Mouse (Mus musculus) WW6 (cell line): ENCODE measurements around the gene Bcat1.

Experiments used
- DNase-seq: peaks from one replicate; pipeline ENCODE4 v3.0.0-alpha.2; 2013; ENCODE audit warnings: low read depth, low spot score

Gene Bcat1

GRCm38 (mm10) chr6:145009859-145010818 is 65.8 kb downstream of the Bcat1 start:
- DNase-seq: peak; percentile 31

DNA sequence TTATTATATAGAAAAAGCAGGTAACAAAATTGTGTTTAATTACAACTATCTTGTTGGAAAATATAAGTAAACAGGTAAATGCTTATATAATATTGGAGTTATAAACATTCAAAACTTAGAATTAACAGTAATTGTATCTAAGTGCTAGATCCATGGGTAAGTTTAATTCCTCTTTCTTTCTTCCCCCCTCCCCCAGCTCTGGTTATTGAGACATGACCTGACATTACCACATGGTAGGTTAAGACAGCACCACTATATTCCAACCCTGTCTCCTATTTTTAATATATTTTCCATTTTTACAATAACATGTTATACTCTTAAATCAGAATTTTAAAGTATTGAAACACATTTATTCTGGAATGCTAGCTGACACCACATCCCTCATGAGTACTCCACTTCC is 72.5 kb downstream of the Bcat1 start:
- no peak for DNase-seq

DNA sequence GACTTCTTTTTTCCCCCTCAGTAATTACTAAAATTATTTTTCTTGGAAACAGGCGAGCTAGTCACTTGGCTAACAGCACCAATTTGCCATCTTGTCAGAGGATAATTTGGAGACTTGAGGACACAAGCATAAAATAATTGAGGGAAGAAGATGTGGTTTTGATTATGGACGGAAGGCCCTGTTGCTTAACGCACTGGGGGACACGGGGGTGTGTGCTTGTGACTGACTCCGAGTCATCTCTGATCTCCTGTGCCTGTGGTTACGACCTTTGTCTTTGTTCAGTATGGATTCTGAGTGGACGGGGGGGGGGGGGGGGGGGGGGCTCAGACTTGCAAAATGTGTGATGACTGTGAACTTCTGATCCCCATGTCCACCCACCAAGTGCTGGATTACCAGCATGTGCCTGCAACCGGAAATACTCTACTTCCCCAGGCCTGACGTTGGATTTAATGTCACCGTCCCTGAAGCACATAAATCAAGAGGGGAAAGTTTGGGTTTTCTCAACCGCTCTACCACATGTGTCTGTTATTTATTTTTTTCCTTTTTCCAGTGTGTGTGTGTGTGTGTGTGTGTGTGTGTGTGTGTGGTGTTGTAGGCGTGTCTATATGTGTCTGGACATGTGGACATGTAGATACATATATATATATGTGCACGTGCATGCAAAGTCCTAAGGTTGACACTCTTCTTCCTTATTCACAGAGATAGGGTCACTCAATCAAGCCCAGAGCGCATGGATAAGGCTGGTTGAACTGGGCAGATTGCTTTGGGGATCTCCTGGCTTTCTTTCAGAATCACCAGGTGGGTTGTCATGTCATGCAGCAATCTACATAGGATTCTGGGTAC is 73.7 kb downstream of the Bcat1 start:
- no peak for DNase-seq

- no peak for DNase-seq
These were observed 74.5 kb downstream of the Bcat1 start for GRCm38 (mm10) chr6:145001493-145001892.

GRCm38 (mm10) chr6:144997229-144997628 is 78.8 kb downstream of the Bcat1 start:
- DNase-seq: no peak

- DNase-seq: no peak
These were observed 83.9 kb downstream of the Bcat1 start for GRCm38 (mm10) chr6:144992111-144992510.

DNA sequence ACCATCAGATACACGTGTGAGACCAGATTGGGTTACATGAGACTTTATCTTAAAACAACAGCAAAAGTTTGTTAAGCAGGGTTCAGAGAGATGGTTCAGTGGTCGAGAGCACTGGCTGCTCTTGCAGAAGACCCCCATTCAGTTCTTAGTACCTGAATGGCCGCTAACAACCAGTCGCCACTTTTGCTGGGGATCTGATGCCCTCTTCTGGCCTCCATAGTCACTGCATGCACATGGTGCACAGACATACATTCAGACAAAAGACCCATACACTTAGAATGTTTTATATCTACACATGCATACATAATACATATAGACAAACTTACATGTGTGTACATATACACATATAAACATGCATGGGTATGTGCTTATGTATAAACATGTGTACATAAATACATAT is 86.8 kb downstream of the Bcat1 start:
- peak; percentile 22 for DNase-seq

DNA sequence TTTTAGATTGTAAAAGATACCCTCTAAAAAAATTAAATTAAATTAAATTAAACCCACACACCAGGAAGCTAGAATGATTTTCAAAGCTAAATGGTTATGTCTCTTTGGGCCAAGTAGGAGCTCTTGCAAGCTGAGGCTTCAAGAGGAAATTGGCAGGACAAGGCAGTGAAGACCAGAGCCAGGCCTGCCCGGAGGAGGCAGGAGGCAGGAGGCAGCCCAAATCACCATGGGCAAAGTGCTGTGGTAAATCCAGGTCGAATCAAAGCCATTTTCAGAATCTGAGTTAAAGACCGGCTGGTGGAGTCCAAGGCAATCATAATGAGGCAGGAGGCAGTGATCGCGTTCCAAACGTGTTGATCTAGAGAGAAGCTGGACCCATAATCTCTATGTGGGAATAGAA is 88.3 kb downstream of the Bcat1 start:
- DNase-seq: no peak

GRCm38 (mm10) chr6:144987216-144987615 is 88.8 kb downstream of the Bcat1 start:
- no peak for DNase-seq

GRCm38 (mm10) chr6:144984221-144984620 is 91.8 kb downstream of the Bcat1 start:
- no peak for DNase-seq

DNA sequence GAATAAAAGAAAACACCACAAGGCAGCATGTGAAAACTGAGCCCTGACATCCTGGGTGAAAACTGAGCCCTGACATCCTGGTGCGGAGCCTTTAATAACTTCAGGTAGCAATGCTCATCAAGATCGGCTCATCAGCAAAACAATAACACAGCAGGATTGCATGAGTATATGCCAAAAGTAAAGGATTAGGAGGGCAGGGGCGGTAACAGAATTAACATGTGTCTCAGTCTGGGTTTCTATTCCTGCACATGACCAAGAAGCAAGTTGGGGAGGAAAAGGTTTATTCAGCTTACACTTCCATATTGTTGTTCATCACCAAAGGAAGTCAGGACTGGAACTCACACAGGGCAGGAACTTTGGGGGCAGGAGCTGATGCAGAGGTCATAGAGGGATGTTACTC is 93.9 kb downstream of the Bcat1 start:
- DNase-seq: no peak

GRCm38 (mm10) chr6:144972351-144972750 is 103.6 kb downstream of the Bcat1 start:
- DNase-seq: no peak

DNA sequence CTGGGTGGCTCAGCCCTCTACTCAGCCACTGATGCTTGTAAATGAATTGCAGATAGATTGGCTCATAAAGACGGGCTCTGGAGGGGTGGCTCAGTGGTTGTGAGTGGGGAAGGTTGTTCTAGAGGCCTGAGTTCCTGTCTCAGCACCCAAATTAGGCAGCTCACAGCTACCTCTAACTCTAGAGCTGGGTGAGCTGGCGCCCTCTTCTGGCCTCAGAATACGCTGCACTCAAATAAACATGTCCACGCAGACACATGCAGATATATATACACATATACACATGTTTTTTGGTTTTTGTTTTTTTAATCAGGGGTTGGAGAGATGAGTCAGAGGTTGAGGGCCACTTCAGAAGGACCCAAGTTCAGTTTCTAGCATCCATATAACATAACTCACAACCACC is 105.1 kb downstream of the Bcat1 start:
- DNase-seq: no peak

GRCm38 (mm10) chr6:144967536-144967935 is 108.4 kb downstream of the Bcat1 start:
- no peak for DNase-seq

GRCm38 (mm10) chr6:144964205-144964604 is 111.8 kb downstream of the Bcat1 start:
- DNase-seq: no peak

DNA sequence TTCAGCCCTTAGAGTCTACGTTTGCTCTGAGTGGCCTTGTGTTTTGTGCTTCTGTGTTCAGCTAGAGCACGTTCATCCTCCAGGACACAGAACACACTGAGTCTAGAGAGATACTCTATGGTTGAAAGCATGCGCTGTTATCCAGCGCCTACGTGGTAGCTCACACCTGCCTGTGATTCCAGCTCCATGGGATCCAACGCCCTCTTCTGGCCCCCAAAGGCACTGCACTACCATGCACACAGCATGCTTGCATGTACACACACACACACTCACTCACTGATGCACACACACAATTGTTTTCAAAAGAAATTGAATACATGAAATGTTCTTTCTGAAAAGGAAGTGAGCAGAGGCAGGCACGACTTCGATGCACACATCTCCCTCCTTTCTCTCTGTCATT is 112.8 kb downstream of the Bcat1 start:
- no peak for DNase-seq

GRCm38 (mm10) chr6:144962013-144962354 is 114.0 kb downstream of the Bcat1 start:
- DNase-seq: no peak

- peak; percentile 20 for DNase-seq
These were observed 114.6 kb downstream of the Bcat1 start for GRCm38 (mm10) chr6:144961253-144962012.

DNA sequence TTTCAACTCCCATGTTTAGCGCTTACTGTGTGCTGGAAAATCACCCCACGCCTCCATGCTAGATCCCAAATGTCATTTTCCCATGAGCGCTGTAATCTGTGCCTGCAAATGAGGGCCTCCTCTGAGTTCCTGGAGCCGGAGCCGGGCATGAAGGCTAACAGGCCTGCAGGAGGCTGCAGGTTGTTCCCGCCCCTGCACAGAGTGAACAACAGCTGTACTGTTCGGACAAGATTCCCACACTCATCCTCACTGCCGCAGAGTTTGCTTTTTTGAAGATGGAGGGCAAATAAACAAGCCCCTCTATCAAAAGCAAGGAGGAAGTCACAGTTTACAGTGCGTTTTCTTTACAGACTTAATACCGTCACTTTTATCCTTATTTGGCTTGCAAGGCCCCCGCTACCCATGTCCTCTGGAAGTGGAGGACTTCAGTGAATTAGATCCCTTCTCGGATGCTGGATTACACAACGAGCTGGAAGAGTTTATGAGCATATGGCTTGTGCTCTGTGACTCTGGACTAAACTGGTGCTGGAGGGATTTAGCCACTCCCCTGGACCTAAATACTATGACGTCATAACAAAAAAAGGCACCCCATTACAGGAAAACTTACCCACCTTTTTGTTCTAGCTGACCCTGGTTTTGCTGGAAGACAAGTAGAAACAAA is 120.0 kb downstream of the Bcat1 start:
- DNase-seq: no peak

DNA sequence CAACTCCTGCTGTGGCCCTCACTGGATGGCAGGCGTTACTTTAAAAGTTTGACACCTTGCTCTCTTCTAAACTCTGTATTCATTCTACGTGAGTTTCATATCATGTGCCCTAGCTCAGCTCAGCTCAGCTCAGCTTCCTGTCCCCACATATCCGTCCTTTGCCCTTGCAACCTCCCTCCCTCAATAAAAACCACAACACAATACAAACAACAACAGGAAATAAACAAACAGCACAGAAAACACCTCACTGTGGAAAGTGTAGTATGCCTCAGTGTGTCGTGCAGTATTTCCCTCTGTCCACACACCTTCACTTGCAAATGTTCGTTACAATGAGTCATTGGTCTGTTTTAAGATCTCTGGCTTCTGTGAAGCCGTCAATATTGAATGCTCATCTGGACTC is 123.1 kb downstream of the Bcat1 start:
- DNase-seq: no peak
